Mouse (Mus musculus) CD4-positive, CD25-positive, alpha-beta regulatory T cell, adult 4 months (primary cell): ENCODE results near the gene Dnajb6. TPM values are rescaled to one million over a fixed set of nuclear protein-coding genes. Genes with fewer than 3 reads are reported as not detected.

Experiments
- ATAC-seq: one replicate; pipeline ENCODE4 v1.8.0; 2017
- polyA plus RNA-seq, 2 experiments: library from polyadenylated mRNA; unstranded; fragments of 100-300 nt; shearing (Covaris generic); gene quantifications; one replicate each; pipeline ENCODE4 v1.2.1; 2017

The Dnajb6 gene
- polyA plus RNA-seq, 2 experiments from 2014 or later: 103 to 108 TPM

GRCm38 (mm10) chr5:29854376-29854775 lies 118.9 kb downstream of the Dnajb6 start:
- ATAC-seq: no peak

GRCm38 (mm10) chr5:29854971-29855370 lies 119.5 kb downstream of the Dnajb6 start:
- no peak for ATAC-seq

GRCm38 (mm10) chr5:29861522-29861921 lies 126.0 kb downstream of the Dnajb6 start:
- ATAC-seq: no peak

GRCm38 (mm10) chr5:29862388-29862787 lies 126.9 kb downstream of the Dnajb6 start:
- no peak for ATAC-seq

- ATAC-seq: no peak
Measured at GRCm38 (mm10) chr5:29864291-29864737, 128.8 kb downstream of the Dnajb6 start.

GRCm38 (mm10) chr5:29864994-29865393 lies 129.5 kb downstream of the Dnajb6 start:
- ATAC-seq: no peak

Other genes starting within 250 kb of the Dnajb6 start
- 10 to 100 TPM; 19.0 to 19.2 TPM for gene Ube3c, start 166.4 kb upstream of the Dnajb6 start, polyA plus RNA-seq
- 1 to 10 TPM in 1 of 2 experiments, not detected in 1; 1.7 TPM for gene Gm5129, start 248 bp downstream of the Dnajb6 start, polyA plus RNA-seq